Mouse (Mus musculus) gastrocnemius, postnatal 25 days (tissue): Measurements from ENCODE around the gene Supt20. TPM values are rescaled to one million over a fixed set of nuclear protein-coding genes. Genes with fewer than 3 reads are reported as not detected.
"Not testable (repeated sequence)": the region's sequence is repeated elsewhere in the genome, so short reads cannot be mapped to it uniquely, and the experiment has no call there.

ENCODE experiments used
- DNase-seq: peaks from one replicate; pipeline ENCODE4 v3.0.0; 2022
- total RNA-seq, 2 experiments: library from RNA; stranded (reverse); gene quantifications; 1 replicate in 1 of 2; 2 replicates in 1 of 2; pipeline ENCODE4 v1.2.3; 2021

Supt20 gene
- total RNA-seq, 2 experiments from 2014 or later, result 12.1 to 12.4 TPM

GRCm38 (mm10) chr3:54704106-54704505 lies 11.5 kb downstream of the Supt20 start:
- DNase-seq, result not testable (repeated sequence)

GRCm38 (mm10) chr3:54708972-54709371 lies 16.4 kb downstream of the Supt20 start:
- no peak for DNase-seq

- no peak for DNase-seq
Observed at GRCm38 (mm10) chr3:54714253-54714652, 21.6 kb downstream of the Supt20 start, which contains the start of gene Gm21958. TSS of gene Gm21958 (minus strand) at chr3:54714353.

- no peak for DNase-seq
Observed at GRCm38 (mm10) chr3:54715461-54715860, 22.9 kb downstream of the Supt20 start.

- no peak for DNase-seq
Observed at GRCm38 (mm10) chr3:54717348-54717747, 24.7 kb downstream of the Supt20 start.

- DNase-seq, result no peak
Observed at GRCm38 (mm10) chr3:54718947-54719346, 26.3 kb downstream of the Supt20 start.

- DNase-seq, result no peak
Observed at GRCm38 (mm10) chr3:54723741-54724500, 31.3 kb downstream of the Supt20 start.

GRCm38 (mm10) chr3:54725344-54725743 lies 32.7 kb downstream of the Supt20 start:
- DNase-seq, result no peak

GRCm38 (mm10) chr3:54727588-54727987 lies 35.0 kb downstream of the Supt20 start:
- no peak for DNase-seq

- DNase-seq, result no peak
Observed at GRCm38 (mm10) chr3:54728100-54728499, 35.5 kb downstream of the Supt20 start.

- no peak for DNase-seq
Observed at GRCm38 (mm10) chr3:54731626-54732150, 39.1 kb downstream of the Supt20 start.

GRCm38 (mm10) chr3:54732371-54732770 lies 39.8 kb downstream of the Supt20 start:
- DNase-seq, result no peak

GRCm38 (mm10) chr3:54734411-54735246 lies 42.0 kb downstream of the Supt20 start:
- peak; percentile 88 for DNase-seq

GRCm38 (mm10) chr3:54735247-54736046 lies 42.8 kb downstream of the Supt20 start, which contains the start of the genes Exosc8 and Alg5:
TSS of gene Exosc8 (minus strand) at chr3:54735393.
TSS of gene Alg5 (plus strand) at chr3:54735539.
- DNase-seq, result peak; percentile 87

GRCm38 (mm10) chr3:54736101-54736927 lies 43.7 kb downstream of the Supt20 start:
- no peak for DNase-seq

- no peak for DNase-seq
Observed at GRCm38 (mm10) chr3:54737317-54737716, 44.7 kb downstream of the Supt20 start.

- no peak for DNase-seq
Observed at GRCm38 (mm10) chr3:54741965-54742364, 49.4 kb downstream of the Supt20 start.

GRCm38 (mm10) chr3:54745799-54746198 lies 53.2 kb downstream of the Supt20 start:
- no peak for DNase-seq

GRCm38 (mm10) chr3:54753411-54753810 lies 60.8 kb downstream of the Supt20 start:
- no peak for DNase-seq

GRCm38 (mm10) chr3:54755145-54756041 lies 62.8 kb downstream of the Supt20 start, which contains the start of gene Smad9:
TSS of gene Smad9 (plus strand) at chr3:54755582.
- peak; percentile 37 for DNase-seq
